Mouse (Mus musculus): Measurements from ENCODE around the gene 1700010I14Rik.

The 1700010I14Rik gene

GRCm38 (mm10) chr17:9030181-9030580, 42.0 kb downstream of the 1700010I14Rik start:
- no peak for ATAC-seq (ENCODE audit: low TSS enrichment)

GRCm38 (mm10) chr17:9031241-9032141, 43.4 kb downstream of the 1700010I14Rik start:
- peak; percentile 85 for ATAC-seq (ENCODE audit: low TSS enrichment)

- peak; percentile 32; the same call in 1 of the 2 replicates for ATAC-seq (ENCODE audit: low TSS enrichment)
Measured at GRCm38 (mm10) chr17:9032362-9033044, 44.4 kb downstream of the 1700010I14Rik start.

- no peak for ATAC-seq (ENCODE audit: low TSS enrichment)
Measured at GRCm38 (mm10) chr17:9033511-9033910, 45.4 kb downstream of the 1700010I14Rik start.

GRCm38 (mm10) chr17:9035561-9036348, 47.6 kb downstream of the 1700010I14Rik start:
- no peak for ATAC-seq (ENCODE audit: low TSS enrichment)

- no peak for ATAC-seq (ENCODE audit: low TSS enrichment)
Measured at GRCm38 (mm10) chr17:9042723-9043122, 54.6 kb downstream of the 1700010I14Rik start.

- ATAC-seq (ENCODE audit: low TSS enrichment), result no peak
Measured at GRCm38 (mm10) chr17:9052441-9052980, 64.4 kb downstream of the 1700010I14Rik start.

- no peak for ATAC-seq (ENCODE audit: low TSS enrichment)
Measured at GRCm38 (mm10) chr17:9059360-9059932, 71.3 kb downstream of the 1700010I14Rik start.
